Mouse (Mus musculus) heart, embryonic 10.5 days (tissue): ENCODE measurements around the gene Rpl18a. TPM values are rescaled to one million over a fixed set of nuclear protein-coding genes. Genes with fewer than 3 reads are reported as not detected.

Experiments
- DNase-seq: peaks from one replicate; pipeline ENCODE4 v3.0.0-alpha.2; 2017; ENCODE audit warnings: low spot score
- H3K27ac ChIP-seq: fragments of 300-500 bp; sonication (generic); 2 replicates; pipeline ENCODE4 v1.5.1; 2016; ENCODE audit warnings: mild to moderate bottlenecking
- H3K27me3 ChIP-seq: fragments of 300-500 bp; sonication (generic); 2 replicates; pipeline ENCODE4 v1.6.1; 2016; ENCODE audit warnings: mild to moderate bottlenecking; ENCODE audit not compliant: poor library complexity, insufficient read depth, severe bottlenecking
- H3K36me3 ChIP-seq: fragments of 300-500 bp; sonication (generic); 2 replicates; pipeline ENCODE4 v1.6.1; 2016; ENCODE audit warnings: mild to moderate bottlenecking, moderate library complexity
- H3K4me1 ChIP-seq: fragments of 300-500 bp; sonication (generic); 2 replicates; pipeline ENCODE4 v1.6.1; 2016; ENCODE audit warnings: mild to moderate bottlenecking
- H3K4me3 ChIP-seq: fragments of 300-500 bp; sonication (generic); 2 replicates; pipeline ENCODE4 v1.5.1; 2016; ENCODE audit warnings: mild to moderate bottlenecking, moderate library complexity
- H3K9me3 ChIP-seq: fragments of 300-500 bp; sonication (generic); 2 replicates; pipeline ENCODE4 v1.6.1; 2016; ENCODE audit warnings: mild to moderate bottlenecking, moderate library complexity
- WGBS: fragments of 180-500 bp; shearing (Covaris S2); methylation state at CpG from one replicate; pipeline ENCODE4 v1.1.7; 2016; 5-methylcytosine and 5-hydroxymethylcytosine counted together
- polyA plus RNA-seq: library from polyadenylated mRNA; unstranded; fragments of >200 nt; fragmentation: Nextera tagmentation; extraction: Ambion mirVana; gene quantifications from 2 replicates; pipeline ENCODE4 v1.2.1, GENCODE M21; 2016

Rpl18a gene
- polyA plus RNA-seq: 2,378 and 2,634 TPM in 2 replicates

DNA sequence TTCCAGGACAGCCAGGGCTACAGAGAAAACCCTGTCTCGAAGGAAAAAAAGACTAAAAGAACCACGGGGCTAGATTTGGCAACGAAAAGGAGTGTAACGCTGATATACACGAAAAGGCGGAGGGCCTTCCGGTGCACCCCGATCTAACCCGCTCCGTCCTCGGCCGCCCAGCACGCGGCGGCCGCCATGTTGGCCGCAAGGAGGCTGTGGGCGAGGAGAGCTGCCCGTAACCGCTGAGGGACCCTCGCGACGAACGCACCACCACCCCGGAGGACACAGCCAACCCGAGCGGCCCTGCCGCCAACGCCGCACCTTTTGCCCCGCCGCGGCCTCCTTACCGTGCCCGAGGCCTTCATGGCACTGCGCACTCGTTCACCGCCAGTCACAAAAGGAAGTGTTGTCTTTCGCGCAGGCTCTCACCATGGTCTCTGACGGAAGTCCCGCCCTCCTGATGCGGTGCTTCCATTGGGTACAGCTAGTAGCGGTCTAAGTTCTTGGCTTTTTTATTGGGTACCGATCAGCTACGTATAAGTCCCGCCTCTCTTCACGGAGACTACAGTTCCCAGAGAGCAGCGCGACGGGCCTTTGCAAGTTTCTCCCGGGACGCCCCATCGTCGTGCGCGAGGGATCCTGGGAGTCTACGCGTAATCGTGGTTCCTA is at the start of gene Rpl18a:
TSS of gene Rpl18a (minus strand) at position 392 of the 660 bp plus-strand sequence.
- peak within 1 kb of the TSS; percentile 99 for H3K27ac ChIP-seq
- H3K4me3 ChIP-seq: peak within 1 kb of the TSS; percentile 95
- DNase-seq: peak; percentile 99
- H3K4me1 ChIP-seq: peaks cover 26% of the 10 kb centered on the region
- H3K36me3 ChIP-seq: peaks cover 34% of the 10 kb centered on the region
- H3K27me3 ChIP-seq: peaks cover 32% of the 10 kb centered on the region
- under 1% methylated on average over 60 of the region's 60 CpGs for WGBS
- no peaks in the 10 kb centered on the region for H3K9me3 ChIP-seq

DNA sequence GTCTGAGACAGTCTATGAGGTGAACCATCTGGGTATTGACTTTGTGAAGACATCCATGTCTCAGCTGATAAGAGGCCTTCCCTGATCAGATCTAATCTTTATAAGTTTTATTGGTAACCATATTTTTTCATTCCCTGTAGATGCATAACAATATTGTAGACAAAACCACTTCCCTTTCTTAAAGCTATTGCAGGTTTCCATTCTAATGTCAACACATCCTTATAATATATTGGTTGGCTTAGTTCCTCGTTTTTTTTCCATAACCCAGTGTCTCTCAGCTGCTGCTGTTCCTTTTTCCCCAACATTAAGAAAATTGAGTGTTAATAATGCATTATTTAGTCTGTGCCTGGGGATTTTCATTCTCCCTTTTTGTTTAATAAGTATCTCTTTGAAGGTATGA is 46.0 kb upstream of the Rpl18a start:
- 46% methylated on average over 1 of the region's 1 CpGs for WGBS
- Histone ChIP-seq H3K4me1 (no peaks in the 10 kb centered on the region), H3K27me3 (no peaks in the 10 kb centered on the region), H3K36me3 (no peaks in the 10 kb centered on the region), H3K9me3 (no peaks in the 10 kb centered on the region), H3K27ac (no peak overlapping the region), H3K4me3 (no peak overlapping the region)
- DNase-seq: no peak

DNA sequence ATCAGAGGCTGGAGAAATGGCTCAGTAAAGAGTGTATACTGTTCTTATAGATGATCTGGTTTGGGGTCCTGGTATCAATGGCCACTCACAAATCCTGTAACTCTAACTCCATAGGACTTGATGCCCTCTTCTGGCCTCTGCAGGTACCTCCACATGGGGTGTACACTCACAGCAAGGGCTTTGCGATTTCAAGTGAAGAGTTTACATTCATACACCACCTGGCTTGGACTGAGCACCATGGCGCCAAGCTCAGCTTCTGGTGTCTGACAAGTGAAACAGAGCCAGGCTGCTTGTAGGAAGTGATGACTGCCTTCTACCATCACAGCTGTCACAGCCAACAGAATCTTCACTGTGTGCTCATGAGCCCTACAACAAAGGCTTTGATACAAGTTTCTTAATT is 44.3 kb upstream of the Rpl18a start:
- no peak overlapping the region for H3K27ac ChIP-seq
- no peak overlapping the region for H3K4me3 ChIP-seq
- H3K4me1 ChIP-seq: no peaks in the 10 kb centered on the region
- H3K9me3 ChIP-seq: no peaks in the 10 kb centered on the region
- H3K36me3 ChIP-seq: no peaks in the 10 kb centered on the region
- 53% methylated on average over 2 of the region's 2 CpGs for WGBS
- peak; percentile 38 for DNase-seq
- H3K27me3 ChIP-seq: no peaks in the 10 kb centered on the region

- Histone ChIP-seq H3K27me3 (no peaks in the 10 kb centered on the region), H3K9me3 (no peaks in the 10 kb centered on the region), H3K4me3 (no peak overlapping the region), H3K4me1 (0 out of 2 replicates have a peak, but pooled peaks cover 2% of the 10 kb centered on the region), H3K27ac (no peak overlapping the region), H3K36me3 (no peaks in the 10 kb centered on the region)
- WGBS: 82% methylated on average over 6 of the region's 6 CpGs
- DNase-seq: peak; percentile 61
These were observed 40.0 kb upstream of the Rpl18a start for GRCm38 (mm10) chr8:70937200-70937599.

DNA sequence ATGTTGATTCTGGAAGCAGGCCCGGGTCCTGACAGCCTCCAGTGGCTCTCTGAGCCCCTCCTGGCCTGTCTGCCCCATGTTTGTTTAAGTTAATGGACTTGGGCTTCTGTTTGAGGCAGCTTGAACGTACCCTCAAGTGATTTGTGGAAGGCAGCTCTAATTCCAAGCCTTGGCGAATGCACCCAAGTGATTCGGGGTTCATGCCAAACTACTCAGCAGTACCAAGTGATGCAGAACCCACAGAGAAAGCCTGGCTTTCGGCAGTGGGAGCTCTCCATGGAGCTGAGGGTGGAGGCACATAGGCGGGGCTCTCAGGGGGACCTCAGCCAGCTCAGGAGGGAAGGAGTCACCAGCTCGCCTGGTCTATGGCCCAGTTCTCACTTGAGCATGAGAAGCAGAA is 37.6 kb upstream of the Rpl18a start:
- WGBS: 60% methylated on average over 7 of the region's 7 CpGs
- Histone ChIP-seq H3K36me3 (no peaks in the 10 kb centered on the region), H3K4me3 (no peak overlapping the region), H3K27ac (no peak overlapping the region), H3K9me3 (no peaks in the 10 kb centered on the region), H3K4me1 (0 out of 2 replicates have a peak, but pooled peaks cover 5% of the 10 kb centered on the region), H3K27me3 (no peaks in the 10 kb centered on the region)
- no peak for DNase-seq

- no peaks in the 10 kb centered on the region for H3K9me3 ChIP-seq
- DNase-seq: peak; percentile 69
- H3K36me3 ChIP-seq: no peaks in the 10 kb centered on the region
- H3K4me3 ChIP-seq: no peak overlapping the region
- H3K27me3 ChIP-seq: no peaks in the 10 kb centered on the region
- no peak overlapping the region for H3K27ac ChIP-seq
- WGBS: 89% methylated on average over 4 of the region's 4 CpGs
- 0 out of 2 replicates have a peak, but pooled peaks cover 5% of the 10 kb centered on the region for H3K4me1 ChIP-seq
These were observed 35.8 kb upstream of the Rpl18a start for GRCm38 (mm10) chr8:70933036-70933435.

- 90% methylated on average over 11 of the region's 11 CpGs for WGBS
- Histone ChIP-seq H3K9me3 (no peaks in the 10 kb centered on the region), H3K4me3 (no peak overlapping the region), H3K36me3 (no peaks in the 10 kb centered on the region), H3K27me3 (no peaks in the 10 kb centered on the region), H3K27ac (no peak overlapping the region), H3K4me1 (0 out of 2 replicates have a peak, but pooled peaks cover 5% of the 10 kb centered on the region)
- DNase-seq: peak; percentile 68
These were observed 34.5 kb upstream of the Rpl18a start for GRCm38 (mm10) chr8:70931731-70932130.

- Histone ChIP-seq H3K9me3 (no peaks in the 10 kb centered on the region), H3K27ac (no peak overlapping the region), H3K4me1 (0 out of 2 replicates have a peak, but pooled peaks cover 5% of the 10 kb centered on the region), H3K36me3 (no peaks in the 10 kb centered on the region), H3K27me3 (no peaks in the 10 kb centered on the region), H3K4me3 (no peak overlapping the region)
- 65% methylated on average over 5 of the region's 5 CpGs for WGBS
- DNase-seq: no peak
These were observed 31.6 kb upstream of the Rpl18a start for GRCm38 (mm10) chr8:70928778-70929322.

DNA sequence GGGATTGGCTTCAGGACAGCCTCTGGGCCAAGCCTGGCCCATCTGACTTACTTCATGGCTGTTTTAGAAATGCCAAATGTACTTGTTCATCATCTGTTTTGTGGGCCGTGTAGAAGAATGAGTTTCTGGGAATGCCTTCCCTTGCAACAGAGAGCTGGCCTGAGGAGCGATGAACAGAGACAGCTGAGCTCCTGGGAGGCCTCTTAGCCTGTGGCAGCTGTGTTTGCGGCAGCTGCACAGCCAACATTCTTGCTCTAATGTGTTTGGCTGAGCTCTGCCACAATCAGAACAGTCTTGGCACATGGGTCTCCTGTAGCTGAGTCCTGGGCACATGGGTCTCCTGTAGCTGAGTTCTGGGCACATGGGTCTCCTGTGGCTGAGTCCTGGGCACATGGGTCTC is 30.9 kb upstream of the Rpl18a start:
- 84% methylated on average over 3 of the region's 3 CpGs for WGBS
- Histone ChIP-seq H3K27ac (no peak overlapping the region), H3K9me3 (no peaks in the 10 kb centered on the region), H3K4me3 (no peak overlapping the region), H3K27me3 (no peaks in the 10 kb centered on the region), H3K36me3 (no peaks in the 10 kb centered on the region), H3K4me1 (0 out of 2 replicates have a peak, but pooled peaks cover 5% of the 10 kb centered on the region)
- DNase-seq: no peak

DNA sequence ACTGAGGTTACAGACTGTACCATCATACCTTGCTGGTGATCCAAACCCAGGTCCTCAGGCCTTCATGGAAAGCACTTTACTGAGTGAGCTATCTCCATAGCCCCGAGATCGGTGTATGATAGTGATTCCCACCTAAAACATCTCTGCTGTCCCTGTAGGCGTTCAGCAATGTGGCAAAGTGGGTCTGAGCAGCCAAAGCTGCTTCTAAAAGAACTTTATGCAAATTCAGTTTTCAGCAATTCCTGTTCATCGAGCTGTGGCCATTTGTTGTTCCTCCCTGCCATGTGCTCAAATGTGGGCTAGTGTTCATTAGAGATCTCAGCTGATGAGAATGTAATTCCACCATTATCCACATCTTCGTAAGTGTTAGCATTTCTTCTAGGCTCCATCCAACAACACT is 29.2 kb upstream of the Rpl18a start:
- 77% methylated on average over 5 of the region's 5 CpGs for WGBS
- H3K27me3 ChIP-seq: no peaks in the 10 kb centered on the region
- no peak for DNase-seq
- H3K4me1 ChIP-seq: no peaks in the 10 kb centered on the region
- H3K27ac ChIP-seq: no peak overlapping the region
- H3K9me3 ChIP-seq: no peaks in the 10 kb centered on the region
- H3K36me3 ChIP-seq: peaks cover 6% of the 10 kb centered on the region
- H3K4me3 ChIP-seq: no peak overlapping the region

DNA sequence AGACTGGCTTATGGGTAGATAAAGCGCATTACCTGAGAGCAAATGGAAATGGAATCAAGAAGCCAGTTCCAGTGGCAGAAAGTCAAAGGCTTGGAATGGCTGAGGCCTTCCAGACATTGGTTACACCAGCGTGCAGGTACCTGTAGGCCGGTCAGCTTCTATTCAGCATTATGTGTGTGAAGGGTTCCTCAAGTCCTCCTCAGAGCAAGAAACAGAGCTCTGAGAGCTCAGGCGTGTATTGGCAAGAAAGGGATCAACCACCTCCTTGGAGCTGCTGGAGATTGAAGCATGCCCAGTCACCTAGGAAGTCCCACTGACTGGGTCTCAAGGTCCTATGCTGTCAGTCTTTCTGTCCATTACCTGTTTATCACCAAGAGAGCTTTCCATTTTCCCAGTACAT is 28.5 kb upstream of the Rpl18a start:
- no peaks in the 10 kb centered on the region for H3K4me1 ChIP-seq
- no peaks in the 10 kb centered on the region for H3K27me3 ChIP-seq
- 86% methylated on average over 4 of the region's 4 CpGs for WGBS
- no peak overlapping the region for H3K4me3 ChIP-seq
- no peaks in the 10 kb centered on the region for H3K9me3 ChIP-seq
- H3K36me3 ChIP-seq: peaks cover 12% of the 10 kb centered on the region
- peak; percentile 56 for DNase-seq
- no peak overlapping the region for H3K27ac ChIP-seq

- H3K4me3 ChIP-seq: no peak overlapping the region
- H3K4me1 ChIP-seq: no peaks in the 10 kb centered on the region
- DNase-seq: peak; percentile 60
- H3K36me3 ChIP-seq: peaks cover 21% of the 10 kb centered on the region
- no peaks in the 10 kb centered on the region for H3K9me3 ChIP-seq
- H3K27me3 ChIP-seq: no peaks in the 10 kb centered on the region
- WGBS: 89% methylated on average over 4 of the region's 4 CpGs
- no peak overlapping the region for H3K27ac ChIP-seq
These were observed 26.9 kb upstream of the Rpl18a start for GRCm38 (mm10) chr8:70924151-70924550.

DNA sequence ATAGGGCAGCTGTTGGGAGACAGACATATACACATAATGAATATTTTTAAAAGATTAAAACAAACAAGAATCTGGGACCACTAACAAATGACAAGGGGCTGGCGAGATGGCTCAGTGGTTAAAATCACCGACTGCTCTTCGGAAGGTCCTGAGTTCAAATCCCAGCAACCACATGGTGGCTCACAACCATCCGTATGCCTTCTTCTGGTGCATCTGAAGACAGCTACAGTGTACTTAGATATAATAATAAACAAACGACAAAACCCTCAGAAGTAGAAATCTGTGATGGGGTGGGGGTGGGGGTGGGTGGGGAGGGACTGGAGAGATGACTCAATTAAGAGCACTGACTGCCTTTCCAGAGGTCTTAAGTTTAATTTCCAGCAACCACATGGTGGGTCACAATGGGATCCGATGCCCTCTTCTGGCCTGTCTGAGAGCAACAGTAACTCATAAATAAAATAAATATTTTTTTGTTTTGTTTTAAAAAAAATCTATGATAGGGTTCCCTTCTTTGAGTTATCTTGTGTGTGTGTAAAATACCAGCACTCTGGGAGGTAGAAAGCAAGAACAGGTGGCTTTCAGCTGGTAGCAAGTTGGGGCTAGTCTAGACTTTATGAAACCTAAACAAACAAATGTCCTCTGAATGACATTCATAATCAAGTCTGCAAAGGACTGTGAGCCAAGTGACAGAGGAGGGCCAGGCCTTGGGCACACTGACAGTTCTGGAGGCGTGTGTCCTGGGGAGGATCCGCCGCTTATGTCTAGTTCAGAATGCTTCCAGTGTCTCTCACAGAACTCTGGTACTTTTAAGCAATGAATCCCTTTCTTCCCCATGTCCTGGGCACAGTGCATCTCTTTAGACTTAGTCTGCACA is 23.1 kb upstream of the Rpl18a start:
- Histone ChIP-seq H3K27me3 (no peaks in the 10 kb centered on the region), H3K9me3 (no peaks in the 10 kb centered on the region), H3K4me3 (no peak overlapping the region), H3K4me1 (peaks cover 2% of the 10 kb centered on the region; the same call in 1 of the 2 replicates), H3K36me3 (peaks cover 59% of the 10 kb centered on the region), H3K27ac (no peak overlapping the region)
- peak; percentile 48 for DNase-seq
- 83% methylated on average over 9 of the region's 9 CpGs for WGBS
